Mouse (Mus musculus) adrenal gland, postnatal 4 days (tissue): ENCODE measurements around the gene Bcas3. TPM values are rescaled to one million over a fixed set of nuclear protein-coding genes. Genes with fewer than 3 reads are reported as not detected.

Source experiments
- DNase-seq, 2 experiments: peaks; one replicate each; pipeline ENCODE4 v3.0.0; 2021 to 2022; ENCODE audit warnings: low spot score in 2 of 2, mixed read lengths in 2 of 2
- total RNA-seq, 2 experiments: library from RNA; stranded (reverse); gene quantifications; 2 replicates each; pipeline ENCODE4 v1.2.3; 2021

Bcas3 gene
- total RNA-seq, 2 experiments from 2014 or later = 43.8 to 43.9 TPM

DNA sequence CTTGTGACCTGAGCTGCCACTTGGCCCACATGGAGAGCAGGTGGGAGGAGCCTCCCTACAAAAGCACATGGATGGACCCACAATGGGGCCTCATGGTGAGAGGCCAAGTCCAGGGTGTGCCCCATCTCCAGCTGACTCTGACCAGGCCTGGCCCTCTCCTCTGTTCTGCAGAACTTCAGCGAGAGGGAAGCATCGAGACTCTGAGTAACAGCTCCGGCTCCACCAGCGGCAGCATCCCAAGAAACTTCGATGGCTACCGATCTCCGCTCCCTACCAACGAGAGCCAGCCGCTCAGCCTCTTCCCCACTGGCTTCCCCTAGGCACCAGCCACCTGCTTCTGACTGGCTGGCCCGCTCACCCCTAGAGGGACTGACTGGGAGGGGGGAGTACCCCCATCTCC is 472.1 kb downstream of the Bcas3 start:
- no peak for DNase-seq

GRCm38 (mm10) chr11:85825823-85826222 is 472.9 kb downstream of the Bcas3 start:
- no peak for DNase-seq

- no peak for DNase-seq
These were observed 474.4 kb downstream of the Bcas3 start for GRCm38 (mm10) chr11:85827342-85827741.

DNA sequence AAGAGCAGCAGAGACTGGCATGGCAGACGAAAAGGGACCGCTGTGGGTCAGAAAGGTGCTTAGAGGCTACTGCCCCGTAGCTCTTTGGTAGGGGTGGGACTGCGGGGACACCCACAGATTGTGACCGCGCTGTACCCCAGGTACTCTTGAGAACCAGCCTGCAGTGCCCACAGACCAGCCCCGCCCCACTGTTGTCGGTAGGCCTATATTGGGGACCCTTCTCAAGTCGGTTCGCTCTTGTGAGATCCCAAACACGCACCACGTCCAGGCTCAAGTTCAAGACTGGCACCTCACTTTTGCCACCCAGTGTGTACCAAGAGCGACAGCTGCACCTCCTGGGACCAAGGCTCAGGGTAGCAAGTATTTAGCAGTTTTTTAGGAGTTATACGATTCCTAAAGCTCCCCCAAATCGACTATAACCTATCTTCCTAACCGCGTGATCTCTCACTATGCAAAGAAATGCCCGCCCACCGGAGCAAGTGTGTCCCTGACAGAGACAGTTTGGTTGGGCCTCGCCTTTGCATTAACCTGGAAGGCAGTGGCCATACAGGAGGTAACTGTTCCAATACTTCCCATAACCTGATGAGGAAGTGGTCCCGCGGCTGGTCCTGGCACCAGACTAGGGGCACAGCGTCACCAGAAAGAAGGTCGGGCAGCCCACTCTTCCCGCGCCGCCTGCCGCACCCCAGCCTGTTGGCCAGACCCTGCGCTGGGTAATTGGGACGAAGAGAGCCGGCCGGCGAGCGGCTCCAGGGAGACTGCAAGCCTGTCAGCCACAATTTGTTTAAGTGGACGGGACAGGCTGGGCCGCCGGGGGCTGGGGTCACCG is 475.9 kb downstream of the Bcas3 start:
- no peak for DNase-seq

DNA sequence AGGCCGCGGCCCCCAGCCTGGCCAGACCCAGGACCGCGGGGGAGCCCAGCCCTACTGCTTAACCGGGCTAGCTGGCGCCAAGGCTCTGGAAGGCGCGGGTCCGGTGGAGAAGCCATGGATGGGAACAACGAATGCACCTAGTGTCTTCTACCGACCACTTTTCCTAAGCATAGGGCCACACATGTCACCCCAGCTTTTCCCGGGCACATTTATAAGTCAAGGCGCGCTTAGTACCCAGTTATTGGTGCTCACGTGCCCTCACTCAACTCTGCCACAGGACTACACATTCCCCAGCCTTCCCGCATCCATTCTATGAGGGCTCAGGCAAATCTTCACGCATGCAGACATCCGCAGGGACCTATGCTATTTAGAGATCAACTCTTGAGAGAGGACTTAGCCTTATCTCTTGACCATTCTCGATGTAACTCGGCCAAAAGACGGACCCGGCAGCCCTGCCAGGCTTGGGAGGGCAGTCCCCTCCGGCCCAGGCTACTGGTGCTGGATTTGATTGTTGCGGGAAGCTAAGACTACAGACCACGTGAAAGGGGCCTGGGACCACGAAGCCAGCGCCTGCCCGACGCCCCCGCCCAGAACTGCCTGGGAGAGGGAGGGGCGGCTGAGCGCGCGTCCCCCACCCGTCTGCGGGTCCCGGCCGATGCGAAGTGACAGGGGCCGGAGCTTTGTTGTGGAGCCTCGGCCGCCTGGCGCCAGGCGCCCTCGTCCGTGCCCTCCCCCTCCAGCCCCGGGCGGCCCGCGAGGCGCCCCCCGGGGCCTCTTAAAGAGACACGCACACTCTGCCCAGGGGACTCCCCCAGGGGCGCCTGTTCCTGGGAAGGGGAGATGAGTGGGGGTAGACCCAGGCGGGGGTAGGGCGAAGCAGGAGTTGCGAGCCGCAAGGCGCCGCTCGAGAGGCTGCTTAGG is 476.8 kb downstream of the Bcas3 start:
- DNase-seq = no peak

DNA sequence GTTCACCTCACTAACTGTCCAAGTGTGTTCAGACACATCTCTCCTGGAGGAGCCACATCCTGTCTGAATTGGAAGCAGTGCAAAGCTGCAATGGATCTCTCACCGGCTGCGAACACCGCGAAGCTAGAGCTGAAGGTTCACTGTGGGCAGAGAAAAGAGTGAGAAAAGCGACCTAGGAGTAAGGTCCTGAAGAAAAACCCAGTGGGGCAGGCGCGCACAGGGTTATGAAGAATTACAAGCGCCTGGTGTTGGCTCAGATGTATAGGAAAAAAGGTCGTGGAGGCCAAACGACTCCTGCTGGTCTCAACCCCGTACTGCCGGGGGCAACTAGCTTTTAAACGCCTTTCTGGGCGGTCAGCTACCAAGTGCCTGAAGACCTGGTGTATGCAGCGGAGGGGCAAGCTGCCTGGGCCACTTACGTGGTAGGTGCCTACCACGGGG is 478.0 kb downstream of the Bcas3 start:
- no peak for DNase-seq

GRCm38 (mm10) chr11:85831656-85832230 is 478.8 kb downstream of the Bcas3 start:
- no peak for DNase-seq

- peak; percentile 63 to 73 for DNase-seq
These were observed 479.4 kb downstream of the Bcas3 start, which contains the start of gene Tbx2 for GRCm38 (mm10) chr11:85832231-85832924. Gene Tbx2 (plus strand): TSS chr11:85832551.

GRCm38 (mm10) chr11:85833081-85833521 is 480.1 kb downstream of the Bcas3 start:
- no peak for DNase-seq

GRCm38 (mm10) chr11:85833761-85834385 is 480.9 kb downstream of the Bcas3 start:
- no peak for DNase-seq

DNA sequence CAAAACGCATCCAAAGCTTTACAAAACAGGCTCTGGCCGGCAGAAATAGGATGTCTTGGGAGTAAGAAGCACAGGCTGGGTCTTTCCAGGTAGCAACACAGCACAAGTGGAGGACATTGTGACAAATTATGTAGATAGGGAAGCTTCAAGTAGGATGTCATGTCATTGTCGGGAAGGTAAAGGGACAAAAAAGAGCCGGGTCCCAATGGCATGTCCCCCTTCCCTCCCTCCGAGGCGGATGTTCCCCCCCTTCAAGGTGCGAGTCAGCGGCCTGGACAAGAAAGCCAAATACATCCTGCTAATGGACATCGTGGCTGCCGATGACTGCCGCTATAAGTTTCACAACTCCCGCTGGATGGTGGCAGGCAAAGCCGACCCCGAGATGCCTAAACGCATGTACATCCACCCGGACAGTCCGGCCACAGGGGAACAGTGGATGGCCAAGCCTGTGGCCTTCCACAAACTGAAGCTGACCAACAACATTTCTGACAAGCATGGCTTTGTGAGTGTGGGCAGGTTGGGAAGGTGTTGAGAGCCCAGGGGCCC is 481.5 kb downstream of the Bcas3 start:
- no peak for DNase-seq

GRCm38 (mm10) chr11:85835001-85835752 is 482.2 kb downstream of the Bcas3 start:
- DNase-seq = no peak

DNA sequence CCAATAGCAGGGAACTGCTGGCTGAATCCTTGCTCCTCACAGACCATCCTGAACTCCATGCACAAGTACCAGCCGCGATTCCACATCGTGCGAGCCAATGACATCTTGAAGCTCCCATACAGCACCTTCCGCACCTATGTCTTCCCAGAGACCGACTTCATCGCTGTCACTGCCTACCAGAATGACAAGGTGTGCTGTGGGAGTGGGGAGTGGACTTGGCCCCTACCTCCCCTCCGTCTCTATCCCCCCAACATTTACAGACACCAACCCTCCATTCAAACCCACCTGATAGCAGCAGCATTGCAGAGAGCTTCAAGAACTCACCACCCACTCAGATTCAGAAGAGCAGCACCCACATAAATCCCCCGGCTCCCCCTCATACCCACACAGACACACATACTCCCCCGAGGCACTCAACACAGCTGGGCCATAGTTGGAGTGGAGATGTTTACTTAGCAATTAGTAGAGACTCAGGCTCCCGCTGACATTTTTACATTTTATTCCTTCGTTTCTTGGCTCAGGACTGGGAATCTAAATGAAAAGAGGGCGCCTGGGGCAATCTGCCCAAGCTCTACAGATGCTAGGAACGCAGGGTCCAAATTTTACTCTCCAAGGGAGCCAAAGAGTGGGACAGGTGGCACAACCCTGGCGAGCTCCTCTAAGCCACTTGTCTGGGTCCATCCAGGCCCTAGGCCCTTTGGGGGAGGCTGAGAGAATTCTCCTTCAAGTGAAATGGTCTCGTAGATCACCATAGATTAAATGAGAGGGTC is 483.0 kb downstream of the Bcas3 start:
- no peak for DNase-seq

- no peak for DNase-seq
These were observed 483.7 kb downstream of the Bcas3 start for GRCm38 (mm10) chr11:85836523-85837290.

DNA sequence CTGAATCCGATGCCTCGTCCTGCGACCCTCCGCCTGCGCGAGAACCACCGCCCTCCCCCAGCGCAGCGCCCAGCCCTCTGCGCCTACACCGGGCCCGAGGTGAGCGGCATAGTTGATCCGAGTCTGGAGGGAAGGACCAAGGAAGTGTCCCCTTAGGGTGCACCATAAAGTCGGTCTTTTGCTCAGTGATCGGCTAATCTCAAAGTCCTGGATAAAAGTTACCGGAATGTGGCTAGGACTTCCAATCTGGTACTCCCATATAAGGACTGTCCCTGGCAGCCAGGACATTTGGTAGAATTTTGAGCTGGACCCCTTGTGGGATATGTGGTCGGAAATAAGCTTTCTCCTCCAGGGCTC is 484.3 kb downstream of the Bcas3 start:
- no peak for DNase-seq

- DNase-seq = no peak
These were observed 484.9 kb downstream of the Bcas3 start for GRCm38 (mm10) chr11:85837648-85838423.
